Mouse (Mus musculus): ENCODE measurements around the gene Pdcl3. TPM values are rescaled to one million over a fixed set of nuclear protein-coding genes. Genes with fewer than 3 reads are reported as not detected.

Pdcl3 gene
- polyA plus RNA-seq, 1 experiment from 2014 or later = 95.5 TPM

- Histone ChIP-seq H3K4me3 (ENCODE audit: low read depth, low read length) (no peak overlapping the region), H3K36me3 (ENCODE audit: control insufficient read depth, insufficient read depth, low read length) (no peaks in the 10 kb centered on the region), H3K9ac (ENCODE audit: low read depth, low read length) (no peak overlapping the region), H3K27me3 (replicated peaks; ENCODE audit: control insufficient read depth, insufficient read depth, low read length) (no peaks in the 10 kb centered on the region), H3K9me3 (ENCODE audit: control insufficient read depth, low read length) (no peaks in the 10 kb centered on the region), H3K4me2 (0 out of 2 replicates have a peak overlapping the region, but pooled peaks have one; percentile 34), H3K4me1 (replicated peaks; ENCODE audit: control insufficient read depth, insufficient read depth, low read length) (no peaks in the 10 kb centered on the region), H3K27ac (ENCODE audit: low read depth, low read length) (no peak overlapping the region)
- WGBS = 13% methylated on average over 12 of the region's 12 CpGs
- no peak for DNase-seq (ENCODE audit: low spot score)
- ATAC-seq (replicated peaks; ENCODE audit: low FRiP score) = no peak
Observed at GRCm38 (mm10) chr1:39010583-39011021, 25.2 kb downstream of the Pdcl3 start.

GRCm38 (mm10) chr1:39012576-39012975 is 27.2 kb downstream of the Pdcl3 start:
- Histone ChIP-seq H3K36me3 (ENCODE audit: control insufficient read depth, insufficient read depth, low read length) (no peaks in the 10 kb centered on the region), H3K27me3 (replicated peaks; ENCODE audit: control insufficient read depth, insufficient read depth, low read length) (no peaks in the 10 kb centered on the region), H3K27ac (ENCODE audit: low read depth, low read length) (no peak overlapping the region), H3K4me2 (no peak overlapping the region), H3K9me3 (ENCODE audit: control insufficient read depth, low read length) (no peaks in the 10 kb centered on the region), H3K4me3 (ENCODE audit: low read depth, low read length) (no peak overlapping the region), H3K4me1 (replicated peaks; ENCODE audit: control insufficient read depth, insufficient read depth, low read length) (no peaks in the 10 kb centered on the region), H3K9ac (ENCODE audit: low read depth, low read length) (no peak overlapping the region)
- ATAC-seq (replicated peaks; ENCODE audit: low FRiP score) (no peak), DNase-seq (ENCODE audit: low spot score) (no peak)
- 82% methylated on average over 13 of the region's 13 CpGs for WGBS

DNA sequence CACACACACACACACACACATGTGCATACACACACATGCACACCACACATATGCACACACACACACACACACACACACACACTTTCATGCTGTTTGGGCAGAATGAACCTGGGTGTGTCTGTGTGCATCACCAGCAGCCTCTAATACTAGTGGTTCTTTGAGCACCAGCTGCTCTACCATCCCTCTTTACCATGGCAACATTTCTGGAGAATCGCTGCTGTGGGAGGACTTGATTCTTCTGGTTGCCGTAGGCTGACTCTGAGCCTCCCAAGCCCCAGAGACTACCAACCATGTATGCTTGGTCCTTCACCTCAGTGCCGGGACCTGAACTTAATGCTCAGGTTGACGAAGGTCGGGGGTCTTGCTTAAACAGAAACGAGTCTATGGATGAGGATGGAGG is 28.4 kb downstream of the Pdcl3 start:
- Histone ChIP-seq H3K4me1 (replicated peaks; ENCODE audit: control insufficient read depth, insufficient read depth, low read length) (no peaks in the 10 kb centered on the region), H3K4me3 (ENCODE audit: low read depth, low read length) (no peak overlapping the region), H3K9me3 (ENCODE audit: control insufficient read depth, low read length) (no peaks in the 10 kb centered on the region), H3K36me3 (ENCODE audit: control insufficient read depth, insufficient read depth, low read length) (no peaks in the 10 kb centered on the region), H3K4me2 (no peak overlapping the region), H3K27me3 (replicated peaks; ENCODE audit: control insufficient read depth, insufficient read depth, low read length) (no peaks in the 10 kb centered on the region), H3K9ac (ENCODE audit: low read depth, low read length) (no peak overlapping the region), H3K27ac (ENCODE audit: low read depth, low read length) (no peak overlapping the region)
- no peak for ATAC-seq (replicated peaks; ENCODE audit: low FRiP score)
- 76% methylated on average over 6 of the region's 6 CpGs for WGBS
- DNase-seq (ENCODE audit: low spot score) = no peak

DNA sequence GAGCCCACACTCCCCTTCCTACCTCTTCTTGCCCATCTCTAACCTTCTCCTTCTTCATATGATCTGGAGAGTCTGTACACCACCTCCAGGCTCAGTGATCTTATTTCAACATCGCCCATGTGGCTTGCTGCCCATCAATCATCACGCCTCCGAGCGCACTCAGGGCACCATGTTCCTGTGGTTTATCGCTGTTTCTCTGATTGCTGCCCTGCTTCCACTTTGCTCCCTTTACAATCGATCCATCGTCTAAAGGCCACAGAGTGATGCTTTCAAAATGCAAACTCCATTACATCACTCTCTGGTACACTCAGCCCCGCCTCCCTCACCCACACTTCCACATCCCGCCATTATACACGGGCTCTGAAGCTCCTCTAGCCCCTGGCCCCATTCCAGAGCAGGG is 30.1 kb downstream of the Pdcl3 start:
- H3K4me2 ChIP-seq = no peak overlapping the region
- H3K27ac ChIP-seq (ENCODE audit: low read depth, low read length) = no peak overlapping the region
- H3K4me1 ChIP-seq (replicated peaks; ENCODE audit: control insufficient read depth, insufficient read depth, low read length) = no peaks in the 10 kb centered on the region
- DNase-seq (ENCODE audit: low spot score) = no peak
- no peaks in the 10 kb centered on the region for H3K9me3 ChIP-seq (ENCODE audit: control insufficient read depth, low read length)
- no peaks in the 10 kb centered on the region for H3K27me3 ChIP-seq (replicated peaks; ENCODE audit: control insufficient read depth, insufficient read depth, low read length)
- H3K36me3 ChIP-seq (ENCODE audit: control insufficient read depth, insufficient read depth, low read length) = no peaks in the 10 kb centered on the region
- no peak for ATAC-seq (replicated peaks; ENCODE audit: low FRiP score)
- H3K4me3 ChIP-seq (ENCODE audit: low read depth, low read length) = no peak overlapping the region
- H3K9ac ChIP-seq (ENCODE audit: low read depth, low read length) = no peak overlapping the region
- WGBS = 80% methylated on average over 10 of the region's 10 CpGs

- H3K4me3 ChIP-seq (ENCODE audit: low read depth, low read length) = no peak overlapping the region
- ATAC-seq (replicated peaks; ENCODE audit: low FRiP score) (no peak), DNase-seq (ENCODE audit: low spot score) (no peak)
- H3K9me3 ChIP-seq (ENCODE audit: control insufficient read depth, low read length) = no peaks in the 10 kb centered on the region
- no peaks in the 10 kb centered on the region for H3K27me3 ChIP-seq (replicated peaks; ENCODE audit: control insufficient read depth, insufficient read depth, low read length)
- H3K9ac ChIP-seq (ENCODE audit: low read depth, low read length) = no peak overlapping the region
- no peak overlapping the region for H3K4me2 ChIP-seq
- WGBS = 69% methylated on average over 4 of the region's 4 CpGs
- no peaks in the 10 kb centered on the region for H3K4me1 ChIP-seq (replicated peaks; ENCODE audit: control insufficient read depth, insufficient read depth, low read length)
- no peak overlapping the region for H3K27ac ChIP-seq (ENCODE audit: low read depth, low read length)
- no peaks in the 10 kb centered on the region for H3K36me3 ChIP-seq (ENCODE audit: control insufficient read depth, insufficient read depth, low read length)
Observed at GRCm38 (mm10) chr1:39017871-39018270, 32.5 kb downstream of the Pdcl3 start.

DNA sequence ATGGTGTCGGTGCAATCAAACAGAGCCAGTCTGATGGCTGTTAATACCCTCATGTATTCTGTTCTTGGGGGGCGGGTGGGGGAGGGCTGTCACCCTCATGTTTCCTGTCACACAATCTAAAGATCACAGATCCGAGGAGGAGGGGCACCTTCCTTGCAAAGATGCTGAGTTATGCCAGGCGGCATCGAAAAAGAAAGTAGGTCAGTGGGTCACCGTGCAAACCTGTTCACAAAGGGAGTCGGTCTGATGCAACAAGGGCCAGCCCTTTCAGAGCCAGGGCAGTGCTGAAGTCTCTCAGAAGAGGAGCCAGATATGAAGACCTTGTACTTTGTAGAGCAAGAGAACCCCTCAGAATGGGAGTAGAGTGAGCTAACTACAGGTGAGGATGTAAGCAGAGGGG is 39.7 kb downstream of the Pdcl3 start:
- no peaks in the 10 kb centered on the region for H3K4me1 ChIP-seq (replicated peaks; ENCODE audit: control insufficient read depth, insufficient read depth, low read length)
- WGBS = 43% methylated on average over 7 of the region's 7 CpGs
- no peaks in the 10 kb centered on the region for H3K27me3 ChIP-seq (replicated peaks; ENCODE audit: control insufficient read depth, insufficient read depth, low read length)
- DNase-seq (ENCODE audit: low spot score) (no peak), ATAC-seq (replicated peaks; ENCODE audit: low FRiP score) (no peak)
- H3K27ac ChIP-seq (ENCODE audit: low read depth, low read length) = no peak overlapping the region
- no peak overlapping the region for H3K4me3 ChIP-seq (ENCODE audit: low read depth, low read length)
- no peaks in the 10 kb centered on the region for H3K9me3 ChIP-seq (ENCODE audit: control insufficient read depth, low read length)
- no peak overlapping the region for H3K9ac ChIP-seq (ENCODE audit: low read depth, low read length)
- no peak overlapping the region for H3K4me2 ChIP-seq
- no peaks in the 10 kb centered on the region for H3K36me3 ChIP-seq (ENCODE audit: control insufficient read depth, insufficient read depth, low read length)

GRCm38 (mm10) chr1:39025840-39026239 is 40.4 kb downstream of the Pdcl3 start:
- DNase-seq (ENCODE audit: low spot score) = no peak
- no peaks in the 10 kb centered on the region for H3K27me3 ChIP-seq (replicated peaks; ENCODE audit: control insufficient read depth, insufficient read depth, low read length)
- ATAC-seq (replicated peaks; ENCODE audit: low FRiP score) = no peak

DNA sequence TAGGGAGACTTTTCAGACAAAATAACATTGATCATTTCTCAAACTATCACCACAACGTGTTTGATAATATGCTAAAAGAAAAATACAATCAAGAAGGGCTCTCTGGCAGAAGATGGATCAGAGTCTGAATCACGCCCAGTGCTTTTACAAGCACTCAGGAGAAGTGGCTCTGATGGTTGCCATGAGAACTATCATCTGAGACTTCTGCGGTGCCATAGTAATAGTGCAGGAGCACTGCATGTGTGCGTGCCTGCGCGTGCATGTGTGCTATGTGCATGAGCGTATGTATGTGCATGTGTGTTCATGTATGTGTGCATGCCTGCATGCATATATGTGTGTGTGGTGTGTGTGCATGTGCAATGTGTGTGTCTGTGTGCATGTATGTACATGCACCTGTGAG is 43.8 kb downstream of the Pdcl3 start:
- no peaks in the 10 kb centered on the region for H3K4me1 ChIP-seq (replicated peaks; ENCODE audit: control insufficient read depth, insufficient read depth, low read length)
- DNase-seq (ENCODE audit: low spot score) (no peak), ATAC-seq (replicated peaks; ENCODE audit: low FRiP score) (no peak)
- no peak overlapping the region for H3K9ac ChIP-seq (ENCODE audit: low read depth, low read length)
- H3K4me2 ChIP-seq = no peak overlapping the region
- H3K9me3 ChIP-seq (ENCODE audit: control insufficient read depth, low read length) = no peaks in the 10 kb centered on the region
- H3K27me3 ChIP-seq (replicated peaks; ENCODE audit: control insufficient read depth, insufficient read depth, low read length) = no peaks in the 10 kb centered on the region
- H3K4me3 ChIP-seq (ENCODE audit: low read depth, low read length) = no peak overlapping the region
- H3K27ac ChIP-seq (ENCODE audit: low read depth, low read length) = no peak overlapping the region
- 77% methylated on average over 7 of the region's 7 CpGs for WGBS
- H3K36me3 ChIP-seq (ENCODE audit: control insufficient read depth, insufficient read depth, low read length) = no peaks in the 10 kb centered on the region

More at GRCm38 (mm10) chr1:39025840-39026239, 40.4 kb downstream of the Pdcl3 start:
- Histone ChIP-seq H3K36me3 (ENCODE audit: control insufficient read depth, insufficient read depth, low read length) (no peaks in the 10 kb centered on the region), H3K4me2 (no peak overlapping the region), H3K9ac (ENCODE audit: low read depth, low read length) (no peak overlapping the region), H3K27ac (ENCODE audit: low read depth, low read length) (no peak overlapping the region), H3K4me1 (replicated peaks; ENCODE audit: control insufficient read depth, insufficient read depth, low read length) (no peaks in the 10 kb centered on the region), H3K4me3 (ENCODE audit: low read depth, low read length) (no peak overlapping the region), H3K9me3 (ENCODE audit: control insufficient read depth, low read length) (no peaks in the 10 kb centered on the region)
- 81% methylated on average over 1 of the region's 1 CpGs for WGBS

DNA sequence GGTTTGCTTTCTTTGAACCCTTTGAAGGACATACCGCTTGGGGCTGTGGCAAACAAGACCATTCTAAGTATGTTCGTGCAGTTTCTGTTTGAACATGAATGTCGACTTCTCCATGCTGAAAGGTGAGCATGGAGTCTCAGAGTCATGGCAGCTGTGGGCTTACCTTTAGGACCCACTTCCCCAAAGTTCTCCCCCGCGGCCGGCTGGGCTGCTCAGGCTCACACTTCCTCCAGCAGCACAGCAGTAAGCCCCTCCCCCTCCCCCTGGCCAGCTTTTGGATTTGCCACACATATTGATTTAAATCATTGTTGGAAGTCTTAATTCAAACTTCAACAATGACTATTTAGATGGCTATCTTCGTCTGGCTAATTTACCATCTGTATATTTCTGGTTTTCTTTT is 44.7 kb downstream of the Pdcl3 start:
- Histone ChIP-seq H3K4me1 (replicated peaks; ENCODE audit: control insufficient read depth, insufficient read depth, low read length) (no peaks in the 10 kb centered on the region), H3K27ac (ENCODE audit: low read depth, low read length) (no peak overlapping the region), H3K4me3 (ENCODE audit: low read depth, low read length) (peak overlapping the region; percentile 0; the same call in 1 of the 2 replicates), H3K9me3 (ENCODE audit: control insufficient read depth, low read length) (no peaks in the 10 kb centered on the region), H3K36me3 (ENCODE audit: control insufficient read depth, insufficient read depth, low read length) (no peaks in the 10 kb centered on the region), H3K9ac (ENCODE audit: low read depth, low read length) (no peak overlapping the region), H3K27me3 (replicated peaks; ENCODE audit: control insufficient read depth, insufficient read depth, low read length) (no peaks in the 10 kb centered on the region), H3K4me2 (peak overlapping the region; percentile 55)
- no peak for DNase-seq (ENCODE audit: low spot score)
- ATAC-seq (replicated peaks; ENCODE audit: low FRiP score) = no peak
- 10% methylated on average over 7 of the region's 7 CpGs for WGBS

All from liver, embryonic 11.5 days (tissue).